Mouse (Mus musculus): ENCODE data around the gene Pcsk6. TPM values are rescaled to one million over a fixed set of nuclear protein-coding genes. Genes with fewer than 3 reads are reported as not detected.
"Not testable (repeated sequence)": the region's sequence is repeated elsewhere in the genome, so short reads cannot be mapped to it uniquely, and the experiment has no call there.

Pcsk6 gene
- total RNA-seq (2021) = 10 to 100 TPM; 19.6 to 20.5 TPM
- long read RNA-seq, experiment 1, full-length matches to known transcripts = 1 of 4 reads
- long read RNA-seq, experiment 1, partial matches to known transcripts = 3 of 4 reads
- long read RNA-seq, experiment 1, other reads (novel, unspliced or antisense) = 0 of 4 reads
- long read RNA-seq, experiment 2, full-length matches to known transcripts = 1 of 2 reads
- long read RNA-seq, experiment 2, partial matches to known transcripts = 1 of 2 reads
- long read RNA-seq, experiment 2, other reads (novel, unspliced or antisense) = 0 of 2 reads

- DNase-seq = peak; percentile 62 to 68
Observed at GRCm38 (mm10) chr7:65861591-65862472, at the start of gene Pcsk6. TSS of gene Pcsk6 (plus strand) at chr7:65861734.

DNA sequence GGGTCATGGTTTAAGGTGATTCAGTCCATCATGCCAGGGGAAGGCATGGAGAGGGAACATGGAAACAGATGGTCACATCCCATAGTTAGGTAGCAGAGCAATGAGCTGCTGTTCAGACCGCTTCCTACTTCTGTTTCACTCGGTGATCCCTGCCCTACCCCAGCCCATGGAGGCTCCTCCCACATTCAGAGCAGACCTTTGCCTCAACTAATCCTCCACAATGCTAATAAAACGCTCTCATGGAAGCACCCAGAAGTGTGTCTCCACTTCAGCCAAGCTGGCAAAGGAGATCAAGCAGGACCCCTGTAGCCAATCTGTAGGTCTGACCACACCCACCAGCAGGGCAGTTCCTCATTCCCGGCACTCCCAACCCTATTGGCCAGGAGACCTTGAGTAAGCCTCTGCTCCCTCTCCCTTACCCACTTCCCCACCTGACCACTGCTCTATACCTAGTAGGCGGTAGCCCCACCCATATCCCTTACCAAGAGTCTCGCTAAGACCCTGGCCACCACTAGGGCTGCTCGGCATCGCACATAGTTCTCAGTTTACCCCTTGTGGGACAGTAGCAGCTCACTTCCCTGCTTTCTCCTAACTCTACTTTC lies 47.8 kb upstream of the Pcsk6 start:
- no peak for DNase-seq

DNA sequence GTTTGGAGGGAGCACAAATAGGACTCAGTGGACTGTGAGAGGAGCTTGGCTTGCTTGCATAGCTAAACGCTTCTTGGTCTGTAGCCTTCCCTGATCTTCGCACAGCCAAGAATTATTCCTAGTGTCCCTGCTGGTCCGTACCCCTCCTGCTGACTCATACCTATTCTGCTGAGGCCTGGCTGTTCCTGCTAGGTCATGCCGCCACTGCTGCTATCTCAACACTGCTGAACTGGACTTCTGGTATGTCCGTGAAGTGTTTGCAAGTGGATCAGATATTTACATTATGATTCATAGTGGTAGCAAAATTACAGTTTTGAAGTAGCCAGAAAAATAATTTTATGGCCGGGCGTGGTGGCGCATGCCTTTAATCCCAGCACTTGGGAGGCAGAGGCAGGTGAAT lies 44.0 kb upstream of the Pcsk6 start:
- no peak for DNase-seq

DNA sequence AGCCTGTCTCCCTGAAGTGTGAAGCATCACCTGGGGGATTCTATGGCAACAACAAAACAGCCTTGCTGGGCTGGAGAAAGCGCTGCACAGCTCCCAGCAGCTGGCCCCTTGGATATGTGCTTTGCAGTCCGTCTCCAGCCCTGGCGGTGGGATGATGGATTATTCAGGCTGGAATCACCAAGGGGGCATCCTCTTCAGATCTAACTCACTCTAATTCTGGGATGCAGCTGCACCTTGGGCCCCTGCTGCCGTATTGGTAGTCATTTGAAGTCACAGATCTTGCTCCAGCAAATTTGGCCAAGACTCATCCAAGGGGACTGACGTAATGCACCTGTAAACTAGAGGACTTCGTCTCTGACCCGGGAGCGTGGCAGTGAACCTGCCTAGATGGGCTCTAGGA lies 41.1 kb upstream of the Pcsk6 start:
- no peak for DNase-seq

GRCm38 (mm10) chr7:65821901-65822300 lies 39.6 kb upstream of the Pcsk6 start:
- DNase-seq = not testable (repeated sequence)

DNA sequence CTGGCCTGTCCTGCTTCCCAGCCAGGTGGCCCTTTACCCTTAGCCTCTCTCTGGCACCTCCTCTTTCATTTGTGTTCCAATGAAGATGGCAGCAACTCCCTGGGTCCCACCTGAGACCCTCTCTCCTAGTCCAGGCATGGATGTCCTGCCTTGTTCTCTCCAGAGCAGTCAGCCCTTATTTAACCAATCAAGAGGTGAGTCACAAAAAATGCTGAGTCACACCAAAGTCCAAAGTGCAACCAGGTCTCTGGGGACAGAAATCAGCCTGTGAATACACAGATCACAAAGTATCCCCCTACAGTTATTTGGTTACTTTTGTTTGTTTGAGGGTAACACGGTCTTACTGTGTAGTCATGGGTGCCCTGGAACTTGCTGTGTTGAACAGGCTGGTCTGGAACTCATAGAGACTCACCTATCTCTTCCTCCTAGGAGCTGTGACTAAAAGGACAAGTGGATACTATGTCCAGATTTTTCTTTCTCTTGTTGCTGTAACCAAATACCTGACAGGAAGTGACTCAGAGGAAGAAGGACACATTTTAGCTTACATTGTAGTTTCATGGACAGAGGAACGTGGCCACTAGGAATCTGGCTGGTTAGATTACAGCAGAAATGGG lies 38.9 kb upstream of the Pcsk6 start:
- peak in 1 of 2 experiments; percentile 1 for DNase-seq

- no peak for DNase-seq
Observed at GRCm38 (mm10) chr7:65839756-65840155, 21.8 kb upstream of the Pcsk6 start.

DNA sequence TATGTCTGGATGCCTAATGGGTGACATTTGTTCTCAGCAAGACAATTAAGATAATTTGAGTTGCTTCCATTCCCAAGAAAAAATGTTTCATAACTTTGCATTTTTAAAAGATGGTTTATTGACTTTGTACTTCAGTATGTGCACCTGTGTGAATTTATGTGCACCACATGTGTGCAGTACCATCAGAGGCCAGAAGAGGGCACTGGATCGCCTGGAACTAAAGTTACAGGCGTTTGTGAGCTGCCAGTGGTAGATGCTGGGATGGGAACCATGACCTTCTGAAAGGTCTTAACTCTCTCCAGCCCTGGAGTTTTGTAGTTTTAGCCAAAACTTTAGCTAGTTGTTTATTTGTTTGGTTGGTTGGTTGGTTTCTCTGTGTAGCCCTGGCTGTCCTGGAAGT lies 18.3 kb upstream of the Pcsk6 start:
- no peak for DNase-seq

GRCm38 (mm10) chr7:65860981-65861380 lies 553 bp upstream of the Pcsk6 start:
- DNase-seq = no peak

DNA sequence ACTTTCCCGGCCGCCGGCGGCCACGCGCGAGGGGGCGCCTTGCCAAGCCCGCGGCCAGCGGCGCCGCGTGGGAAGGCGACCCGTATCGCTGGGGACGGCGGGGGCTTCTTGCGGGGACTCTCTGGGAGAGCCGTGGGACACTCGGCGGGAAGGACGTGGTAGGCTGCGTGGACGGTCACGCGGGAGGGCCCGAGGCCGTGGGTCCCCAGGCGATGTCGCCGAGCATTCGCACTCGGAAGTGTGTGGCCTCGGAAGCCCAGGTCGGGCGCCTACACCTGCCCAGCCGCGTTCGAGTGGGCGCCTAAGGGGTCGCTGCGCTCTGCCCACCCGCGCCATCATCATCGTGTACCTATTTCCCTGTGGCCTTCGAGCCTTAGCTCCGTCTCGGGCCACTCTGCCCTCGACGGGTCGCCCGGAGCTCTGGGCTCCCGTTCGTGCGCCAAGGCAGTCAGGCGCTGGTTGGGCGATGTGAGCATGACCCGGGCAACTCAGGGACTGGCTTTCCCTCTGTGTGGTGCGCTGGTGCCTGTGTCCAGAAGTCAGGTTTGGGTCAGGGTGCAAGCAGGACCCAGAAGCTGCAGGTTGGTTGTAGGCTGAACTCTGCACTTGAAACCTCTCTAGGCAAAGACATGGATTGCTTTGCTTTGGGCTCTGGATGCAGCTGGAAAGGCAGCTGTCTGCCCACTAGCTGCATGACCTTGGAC lies 1.1 kb downstream of the Pcsk6 start:
- DNase-seq = peak; percentile 17 to 36

DNA sequence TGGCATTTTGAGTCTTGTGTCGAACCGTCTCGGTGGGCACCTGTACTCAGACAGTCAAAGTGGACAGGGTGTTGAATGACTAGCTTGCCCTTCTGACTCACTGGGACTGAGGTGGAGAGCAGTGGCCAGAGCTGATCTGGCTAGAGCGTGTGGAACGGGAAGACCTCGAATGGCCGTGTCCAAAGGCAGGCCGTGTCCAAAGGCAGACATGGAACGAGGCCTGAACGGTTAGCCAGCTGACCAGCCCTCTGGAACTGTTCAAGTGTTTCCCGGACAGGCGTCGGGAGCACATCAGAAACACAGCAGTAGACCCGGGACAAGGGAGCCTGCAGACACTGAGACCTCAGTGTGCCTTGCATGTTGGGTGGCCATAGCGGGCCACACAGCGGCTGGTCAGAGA lies 7.6 kb downstream of the Pcsk6 start:
- no peak for DNase-seq

- DNase-seq = no peak
Observed at GRCm38 (mm10) chr7:65869794-65870193, 8.3 kb downstream of the Pcsk6 start.

GRCm38 (mm10) chr7:65870227-65870626 lies 8.7 kb downstream of the Pcsk6 start:
- DNase-seq = no peak

- no peak for DNase-seq
Observed at GRCm38 (mm10) chr7:65870928-65871580, 9.5 kb downstream of the Pcsk6 start.

- DNase-seq = no peak
Observed at GRCm38 (mm10) chr7:65871851-65872250, 10.3 kb downstream of the Pcsk6 start.

- peak; percentile 10 to 34 for DNase-seq
Observed at GRCm38 (mm10) chr7:65873176-65873845, 11.8 kb downstream of the Pcsk6 start.

- no peak for DNase-seq
Observed at GRCm38 (mm10) chr7:65873902-65874301, 12.4 kb downstream of the Pcsk6 start.

DNA sequence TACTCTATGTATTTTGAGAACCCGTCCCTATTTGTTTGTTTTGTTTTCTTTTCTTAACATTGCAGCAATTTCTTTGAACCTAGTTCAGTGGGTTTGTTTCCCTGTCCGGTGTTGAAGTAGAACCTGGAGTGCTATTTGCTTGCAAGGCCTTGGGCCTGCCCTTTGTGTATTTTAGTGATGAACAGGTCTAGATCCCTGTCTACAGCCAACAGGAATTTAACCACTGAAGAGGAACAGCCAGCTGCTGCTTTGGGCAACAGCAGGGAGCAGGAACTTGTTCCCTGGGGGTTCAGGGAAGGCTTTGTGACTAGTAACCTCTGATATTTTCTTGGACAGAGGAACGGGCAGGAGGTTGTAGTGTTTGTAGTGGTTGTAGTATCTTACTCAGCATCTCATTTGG lies 15.1 kb downstream of the Pcsk6 start:
- DNase-seq = no peak

DNA sequence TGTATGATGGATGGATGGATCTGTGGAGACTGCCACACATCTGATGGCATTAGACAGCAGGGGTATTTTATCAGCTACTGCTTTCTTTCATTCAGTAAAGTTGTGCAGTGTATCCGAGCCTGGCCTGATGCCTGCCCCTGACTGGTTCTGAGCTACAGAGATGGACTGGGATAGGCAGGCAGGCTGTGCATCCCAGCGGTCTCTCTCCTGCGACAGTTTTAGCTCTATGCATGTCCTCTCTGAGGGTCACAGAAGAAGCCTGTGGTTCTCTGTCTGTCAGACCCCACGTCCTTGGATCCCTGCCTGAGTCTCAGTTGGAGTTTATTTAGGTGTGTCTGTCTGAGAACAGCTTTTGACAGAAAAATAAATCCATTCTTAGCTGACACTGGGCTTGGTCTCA lies 16.7 kb downstream of the Pcsk6 start:
- DNase-seq = no peak

DNA sequence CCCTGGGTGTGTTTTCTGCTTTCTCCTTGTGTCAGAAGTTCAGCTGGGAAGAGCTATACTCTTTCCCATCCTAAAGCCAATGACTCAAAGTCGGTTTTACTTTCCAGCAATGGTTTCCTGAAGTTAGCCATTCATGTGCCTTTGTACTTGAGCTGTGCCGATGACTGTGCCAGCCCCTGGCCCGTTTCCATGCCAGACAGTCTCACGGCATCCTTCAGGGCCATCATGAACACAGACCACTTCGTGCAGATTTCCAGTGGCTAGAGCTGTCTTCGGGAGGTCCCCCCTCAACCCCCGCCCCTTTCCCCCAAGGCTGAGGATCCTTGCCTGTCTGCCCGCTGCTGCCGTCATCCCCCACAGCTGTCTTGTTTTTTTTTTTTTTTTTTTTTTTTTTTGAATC lies 17.8 kb downstream of the Pcsk6 start:
- DNase-seq = peak; percentile 63 to 69
